Mouse (Mus musculus) CH12.LX (cell line): ENCODE data around the gene Pprc1. TPM values are rescaled to one million over a fixed set of nuclear protein-coding genes. Genes with fewer than 3 reads are reported as not detected.

Experiments used
- DNase-seq: peaks from one replicate; pipeline ENCODE4 v3.0.0-alpha.2; 2013; ENCODE audit errors: extremely low read depth
- H3K27ac ChIP-seq: 2 replicates; pipeline ENCODE4 v1.5.1; 2012; ENCODE audit warnings: low read depth, mild to moderate bottlenecking, control low read depth, moderate library complexity; ENCODE audit not compliant: insufficient read depth
- H3K27me3 ChIP-seq: replicated peaks from 2 replicates; pipeline ENCODE3; 2012; ENCODE audit warnings: inconsistent platforms
- H3K36me3 ChIP-seq, 2 experiments: replicated peaks in 1 of 2; 2 replicates each; pipeline versions ENCODE3 to v1.6.1; 2012; ENCODE audit warnings: inconsistent platforms in 1 of 2, low read length in 1 of 2, mild to moderate bottlenecking in 1 of 2, mixed read lengths in 1 of 2, moderate library complexity in 1 of 2; ENCODE audit not compliant: control insufficient read depth in 1 of 2, insufficient read depth in 1 of 2
- H3K4me1 ChIP-seq, 2 experiments: 2 replicates each; pipeline ENCODE4 v1.6.1; 2012; ENCODE audit warnings: inconsistent platforms in 1 of 2, moderate library complexity in 1 of 2; ENCODE audit not compliant: insufficient read depth in 2 of 2, control insufficient read depth in 1 of 2
- H3K4me2 ChIP-seq: 2 replicates; pipeline ENCODE4 v1.6.1; 2012; ENCODE audit warnings: low read depth, mild to moderate bottlenecking, control low read depth; ENCODE audit not compliant: poor library complexity, insufficient read depth, severe bottlenecking
- H3K4me3 ChIP-seq, 3 experiments: fragments of 150-350 bp in 1 of 3; sonication (generic) in 1 of 3; replicated peaks in 1 of 3; 2 replicates each; pipeline versions ENCODE3 to v1.5.1; 2011 to 2012; ENCODE audit warnings: low read depth in 2 of 3, low read length in 2 of 3, mild to moderate bottlenecking in 2 of 3, moderate library complexity in 2 of 3, control low read depth in 1 of 3, improper control_type of control experiment in 1 of 3, inconsistent platforms in 1 of 3, mixed read lengths in 1 of 3; ENCODE audit not compliant: poor library complexity in 1 of 3
- H3K79me2 ChIP-seq: replicated peaks from 2 replicates; pipeline ENCODE4 v1.6.1; 2012; ENCODE audit warnings: mild to moderate bottlenecking, moderate library complexity; ENCODE audit not compliant: control insufficient read depth, poor library complexity, insufficient read depth, severe bottlenecking; ENCODE audit errors: extremely low read depth
- H3K9ac ChIP-seq: 2 replicates; pipeline ENCODE4 v1.6.1; 2012; ENCODE audit warnings: low read depth, mild to moderate bottlenecking, control low read depth, moderate library complexity; ENCODE audit not compliant: insufficient read depth
- H3K9me3 ChIP-seq: replicated peaks from 2 replicates; pipeline ENCODE3; 2012; ENCODE audit warnings: low read length, inconsistent platforms, mixed read lengths
- BHLHE40 ChIP-seq: IDR thresholded peaks from 2 replicates; pipeline ENCODE4 v1.6.1; 2011; ENCODE audit warnings: mild to moderate bottlenecking, low read depth, low read length, improper control_type of control experiment
- HCFC1 ChIP-seq: IDR thresholded peaks from 2 replicates; pipeline ENCODE4 v1.6.1; 2012; ENCODE audit warnings: low read depth, mild to moderate bottlenecking, inconsistent platforms, low read length, improper control_type of control experiment
- KAT2A ChIP-seq: IDR thresholded peaks from 2 replicates; pipeline ENCODE4 v1.6.1; 2012; ENCODE audit warnings: low read length, improper control_type of control experiment, inconsistent platforms; ENCODE audit not compliant: insufficient replicate concordance
- MAX ChIP-seq: IDR thresholded peaks from 2 replicates; pipeline ENCODE4 v1.6.1; 2011; ENCODE audit warnings: low read length, improper control_type of control experiment
- MEF2A ChIP-seq: IDR thresholded peaks from 2 replicates; pipeline ENCODE4 v1.6.1; 2014; ENCODE audit warnings: low read depth, mild to moderate bottlenecking, inconsistent platforms, low read length, improper control_type of control experiment, borderline replicate concordance
- NRF1 ChIP-seq: IDR thresholded peaks from 2 replicates; pipeline ENCODE4 v1.6.1; 2014; ENCODE audit warnings: low read depth, mild to moderate bottlenecking, inconsistent platforms, low read length, improper control_type of control experiment, moderate library complexity
- POLR2AphosphoS2 ChIP-seq: IDR thresholded peaks from 2 replicates; pipeline ENCODE4 v1.6.1; 2011; ENCODE audit warnings: low read depth, low read length, improper control_type of control experiment
- RAD21 ChIP-seq: IDR thresholded peaks from 2 replicates; pipeline ENCODE4 v1.6.1; 2011; ENCODE audit warnings: low read depth, mild to moderate bottlenecking, low read length, improper control_type of control experiment, moderate library complexity
- TCF12 ChIP-seq: IDR thresholded peaks from 2 replicates; pipeline ENCODE4 v1.6.1; 2014; ENCODE audit warnings: low read depth, mild to moderate bottlenecking, inconsistent platforms, low read length, improper control_type of control experiment
- USF1 ChIP-seq: IDR thresholded peaks from 2 replicates; pipeline ENCODE4 v1.6.1; 2014; ENCODE audit warnings: low read depth, mild to moderate bottlenecking, inconsistent platforms, low read length, improper control_type of control experiment
- ZMIZ1 ChIP-seq: IDR thresholded peaks from 2 replicates; pipeline ENCODE4 v1.6.1; 2012; ENCODE audit warnings: low read depth, mild to moderate bottlenecking, inconsistent platforms, low read length, improper control_type of control experiment
- dilution Hi-C: fragments of 300-500 bp; cut with MboI; formaldehyde crosslinking; loops from 2 replicates; pipeline ENCODE4 v1.14.3; 2020; ENCODE audit warnings: low sequenced_read_pairs; ENCODE audit not compliant: extremely low pct_unique_long_range_greater_than_20kb, extremely low pct_ligation_motif_present
- in situ Hi-C: fragments of 300-500 bp; cut with MboI; formaldehyde crosslinking; loops from 3 replicates; pipeline ENCODE4 v1.14.3; 2019; ENCODE audit warnings: low sequenced_read_pairs, low pct_ligation_motif_present, low pct_unique_long_range_greater_than_20kb, mixed read lengths
- polyA plus RNA-seq: library from polyadenylated mRNA; unstranded; fragments of >175 nt; gene quantifications from 2 replicates; pipeline ENCODE4 v1.2.1, GENCODE M21; 2012; ENCODE audit warnings: low read depth; ENCODE audit not compliant: insufficient read length
- total RNA-seq, 2 experiments: library from RNA; depleted of rRNA; stranded (reverse); fragments of 300-350 nt in 1 of 2; fragments of >200 nt in 1 of 2; gene quantifications; 2 replicates each; pipeline ENCODE4 v1.2.3; 2012 to 2014

Gene Pprc1
- total and polyA plus RNA-seq, 3 experiments = 13.0 to 68.7 (median 21.2) TPM

- no peak overlapping the region for H3K4me2 ChIP-seq
- no peak for TF ChIP-seq RAD21
- in situ Hi-C loops (no loop called here), dilution Hi-C loops (no loop called here)
- no peak overlapping the region for H3K27ac ChIP-seq
- no peaks in the 10 kb centered on the region for H3K4me1 ChIP-seq
- H3K79me2 ChIP-seq = no peaks in the 10 kb centered on the region
- H3K27me3 ChIP-seq = no peaks in the 10 kb centered on the region
- H3K36me3 ChIP-seq = peaks cover 32 to 47% of the 10 kb centered on the region in 2 experiments
- no peak for DNase-seq
- H3K9ac ChIP-seq = no peak overlapping the region
- H3K4me3 ChIP-seq = no peak overlapping the region
- H3K9me3 ChIP-seq = peaks cover 9% of the 10 kb centered on the region
Observed at GRCm38 (mm10) chr19:46029652-46030051, 15.0 kb upstream of the Pprc1 start.

GRCm38 (mm10) chr19:46030196-46030983, 14.3 kb upstream of the Pprc1 start:
- in situ Hi-C loops = no loop called here
- no peaks in the 10 kb centered on the region for H3K27me3 ChIP-seq
- H3K4me1 ChIP-seq = no peaks in the 10 kb centered on the region
- no peak overlapping the region for H3K4me3 ChIP-seq
- H3K79me2 ChIP-seq = no peaks in the 10 kb centered on the region
- DNase-seq = no peak
- no peak overlapping the region for H3K9ac ChIP-seq
- dilution Hi-C loops = no loop called here
- no peak overlapping the region for H3K27ac ChIP-seq
- peaks cover 39 to 54% of the 10 kb centered on the region in 2 experiments for H3K36me3 ChIP-seq
- TF ChIP-seq BHLHE40 = no peak
- TF ChIP-seq TCF12 = no peak
- peak; percentile 68; the same call in 1 of the 2 replicates for TF ChIP-seq POLR2AphosphoS2
- H3K9me3 ChIP-seq = peaks cover 9% of the 10 kb centered on the region
- H3K4me2 ChIP-seq = no peak overlapping the region

DNA sequence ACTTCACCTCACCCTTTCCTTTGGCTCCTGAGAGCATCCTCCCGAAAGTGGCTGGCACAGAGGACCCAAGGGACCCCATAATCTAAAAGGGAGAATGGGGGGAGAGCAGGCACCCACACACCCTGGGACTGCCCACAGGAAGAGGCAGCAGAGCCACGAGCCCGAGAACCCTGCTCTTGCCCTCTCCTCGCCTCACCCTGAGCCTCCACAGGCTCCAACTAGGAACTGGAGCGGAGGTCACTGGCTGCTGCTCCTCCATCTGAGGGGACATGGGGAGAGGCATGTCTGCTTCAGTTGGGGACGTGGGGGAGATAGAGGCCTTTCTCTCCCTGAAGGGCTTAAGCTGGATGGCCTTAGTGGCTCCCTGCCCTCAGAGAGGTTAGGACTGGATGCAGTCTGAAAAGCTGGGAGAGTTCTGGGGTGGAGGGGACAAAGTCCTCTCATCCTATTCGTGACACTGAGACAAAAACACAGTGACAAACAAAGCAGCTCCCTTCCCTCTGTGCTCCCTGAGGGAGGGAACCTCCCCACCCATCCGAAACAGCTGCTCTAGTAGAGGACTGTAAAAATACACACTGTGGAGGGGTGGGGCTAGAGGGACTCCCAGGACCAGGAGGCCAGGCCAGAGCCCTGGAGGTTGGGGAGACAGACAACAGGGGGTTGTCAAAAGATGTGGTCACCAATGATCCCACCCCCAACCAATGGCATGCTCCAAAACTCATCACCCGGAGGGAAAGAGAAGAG, 12.8 kb upstream of the Pprc1 start:
- Histone ChIP-seq H3K9ac (no peak overlapping the region), H3K79me2 (peaks cover 5% of the 10 kb centered on the region), H3K36me3 (peaks cover 47 to 69% of the 10 kb centered on the region in 2 experiments), H3K27me3 (no peaks in the 10 kb centered on the region), H3K4me2 (no peak overlapping the region), H3K27ac (no peak overlapping the region), H3K4me1 (peaks cover 0 to 2% of the 10 kb centered on the region in 2 experiments; a peak in 1 of 4 replicates), H3K9me3 (peaks cover 9% of the 10 kb centered on the region), H3K4me3 (no peak overlapping the region)
- in situ Hi-C loops = no loop called here
- DNase-seq = no peak
- dilution Hi-C loops = no loop called here
- TF ChIP-seq ZMIZ1 (no peak), KAT2A (no peak), HCFC1 (no peak), USF1 (no peak), RAD21 (no peak), MAX (no peak), MEF2A (no peak), NRF1 (no peak)
